Mouse (Mus musculus) embryonic fibroblast, embryonic 13.5 days (primary cell): ENCODE data around the gene Cd3eap. TPM values are rescaled to one million over a fixed set of nuclear protein-coding genes. Genes with fewer than 3 reads are reported as not detected.

Source experiments
- H3K27ac ChIP-seq: 2 replicates; pipeline ENCODE4 v1.5.1; 2012; ENCODE audit warnings: low read length, control low read depth, inconsistent platforms; ENCODE audit not compliant: insufficient read depth
- H3K4me1 ChIP-seq: 2 replicates; pipeline ENCODE4 v1.6.1; 2011; ENCODE audit warnings: low read length; ENCODE audit not compliant: control insufficient read depth, insufficient read depth
- H3K4me3 ChIP-seq: 2 replicates; pipeline ENCODE4 v1.5.1; 2011; ENCODE audit warnings: mild to moderate bottlenecking, control low read depth, low read length; ENCODE audit not compliant: insufficient read depth
- CTCF ChIP-seq: IDR thresholded peaks from 2 replicates; pipeline ENCODE4 v1.5.1; 2011; ENCODE audit warnings: mild to moderate bottlenecking, control low read depth, low read length, moderate library complexity, borderline replicate concordance; ENCODE audit not compliant: insufficient read depth
- POLR2A ChIP-seq: IDR thresholded peaks from 2 replicates; pipeline ENCODE4 v1.6.1; 2011; ENCODE audit warnings: low read depth, mild to moderate bottlenecking, control low read depth, low read length, moderate library complexity
- polyA plus RNA-seq: library from polyadenylated mRNA; stranded (reverse); fragments of >200 nt; gene quantifications from 2 replicates; pipeline ENCODE4 v1.2.4, GENCODE M21; 2011; ENCODE audit warnings: low read depth; ENCODE audit not compliant: missing spikeins, insufficient read length

Cd3eap gene
- polyA plus RNA-seq, 1 experiment, result 13.3 TPM

DNA sequence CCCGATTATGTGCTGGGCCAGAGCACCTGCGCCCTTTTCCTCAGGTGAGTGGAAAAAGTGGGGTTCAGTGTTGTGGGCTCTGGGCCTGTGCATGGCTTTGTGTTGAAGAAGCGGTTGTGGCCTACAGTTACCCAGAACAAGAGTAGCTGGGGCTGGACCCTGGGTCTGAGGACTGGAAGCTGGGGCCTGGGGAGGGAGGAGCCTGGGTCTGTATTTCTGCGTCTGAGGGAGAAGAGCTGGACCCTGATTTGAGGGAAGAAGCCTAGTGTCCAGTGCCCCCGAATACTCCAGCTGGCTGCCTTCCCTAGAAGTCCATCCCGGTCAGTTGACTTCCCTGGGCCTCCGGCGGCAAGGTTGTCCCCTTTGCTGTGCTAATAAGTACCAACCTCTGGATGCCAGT, 9.1 kb downstream of the Cd3eap start:
- no peak overlapping the region for H3K27ac ChIP-seq
- TF ChIP-seq CTCF (no peak), POLR2A (no peak)
- H3K4me1 ChIP-seq, result no peaks in the 10 kb centered on the region; the same call in 1 of the 2 replicates
- H3K4me3 ChIP-seq, result no peak overlapping the region

DNA sequence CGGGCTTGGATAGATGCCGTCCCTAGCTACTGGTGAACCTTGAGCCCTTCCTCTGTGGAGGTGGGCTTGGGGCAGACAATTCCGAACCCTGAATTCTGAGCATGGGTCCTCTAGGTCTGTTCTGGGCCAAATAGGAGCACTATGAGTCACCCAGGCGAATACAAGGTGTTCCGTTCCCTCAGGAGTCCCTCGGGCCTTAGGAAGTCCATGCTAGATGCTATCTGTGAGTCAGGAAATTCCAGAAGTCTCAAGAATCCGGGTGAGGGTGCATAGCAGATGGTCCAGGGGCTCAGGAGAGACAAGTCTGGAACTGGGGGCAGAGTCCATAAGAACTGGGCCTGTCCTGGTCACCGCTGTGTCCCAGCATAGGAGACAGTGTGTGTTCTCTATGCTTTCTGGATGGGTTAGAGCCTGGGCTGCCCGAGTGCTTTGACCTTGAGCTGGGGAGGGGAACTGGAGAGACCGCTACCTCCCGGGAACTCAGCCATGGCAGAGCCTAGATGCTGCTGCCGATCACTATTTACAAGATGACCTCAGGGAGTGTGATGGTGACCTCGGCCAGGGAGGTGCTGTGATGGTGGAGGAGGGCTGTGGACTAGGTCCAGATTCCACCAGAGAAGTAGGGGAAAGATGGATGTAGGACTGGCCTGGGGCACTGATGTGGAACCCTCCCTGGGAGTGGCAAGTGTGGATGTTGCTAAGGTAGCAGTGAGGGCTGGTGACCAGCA, 9.9 kb downstream of the Cd3eap start:
- TF ChIP-seq CTCF (no peak), POLR2A (no peak)
- H3K4me1 ChIP-seq, result no peaks in the 10 kb centered on the region; the same call in 1 of the 2 replicates
- H3K4me3 ChIP-seq, result no peak overlapping the region
- H3K27ac ChIP-seq, result no peak overlapping the region

DNA sequence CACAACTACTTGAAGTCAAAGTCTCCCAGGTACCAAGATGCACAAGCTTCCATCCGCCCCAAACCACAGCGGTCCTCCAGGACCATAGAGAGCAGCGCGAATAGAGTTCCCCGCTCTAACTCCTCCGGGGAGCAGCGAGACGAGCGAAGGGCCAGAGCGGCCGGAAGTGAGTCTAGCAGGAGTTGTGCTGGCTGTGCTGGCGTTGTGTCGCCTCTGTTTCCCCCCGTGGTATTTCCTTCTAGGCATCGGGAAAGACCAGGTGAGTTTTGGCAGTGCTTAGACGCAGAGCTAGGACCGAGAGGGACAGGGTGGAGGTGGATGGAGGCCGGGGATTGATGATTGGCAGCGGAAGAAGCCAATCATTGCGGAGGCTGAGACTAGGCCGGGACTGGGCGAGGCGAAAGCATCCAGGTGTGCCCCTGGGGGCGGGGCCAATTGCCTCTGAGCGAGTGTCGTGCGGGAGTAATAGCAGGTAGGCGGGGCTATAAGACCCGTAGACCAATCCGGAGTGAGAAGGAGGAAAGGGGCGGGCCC, 14.3 kb downstream of the Cd3eap start:
- H3K4me1 ChIP-seq, result no peaks in the 10 kb centered on the region; the same call in none of the 2 replicates
- H3K27ac ChIP-seq, result peak overlapping the region; percentile 79
- H3K4me3 ChIP-seq, result peak overlapping the region; percentile 61
- no peak; the same call in none of the 2 replicates for TF ChIP-seq POLR2A
- TF ChIP-seq CTCF, result no peak

DNA sequence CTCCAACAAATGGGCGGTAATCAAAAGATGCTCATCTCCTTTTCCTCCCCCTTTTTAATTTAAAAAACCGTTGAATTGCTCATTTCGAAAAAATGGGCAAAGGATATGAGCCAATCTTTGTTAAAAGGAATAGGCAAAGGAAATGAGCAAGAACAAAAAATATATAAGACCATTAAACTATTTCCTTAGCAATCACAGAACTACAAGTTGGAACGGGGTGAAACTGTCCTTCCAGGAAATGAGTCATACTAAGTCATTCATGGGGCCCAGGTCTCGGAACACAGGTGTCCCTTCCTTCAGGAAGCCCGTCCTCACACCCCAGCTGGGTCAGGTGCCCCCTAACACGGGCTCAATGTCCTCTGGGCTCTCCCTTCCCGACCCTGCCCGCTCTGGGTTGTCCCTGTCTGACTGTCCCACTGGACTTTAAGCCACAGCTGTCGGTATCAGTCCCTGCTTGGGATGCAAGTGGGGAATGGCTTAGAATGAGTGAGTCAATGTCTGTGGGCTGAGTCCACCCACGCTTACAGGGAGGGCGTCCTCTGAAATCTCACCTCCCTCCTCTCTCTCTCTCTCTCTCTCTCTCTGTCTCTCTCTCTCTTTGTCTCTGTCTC, 14.9 kb downstream of the Cd3eap start, which contains the start of gene Ercc1:
Ercc1 (plus strand) TSS at position 542 of the 611 bp plus-strand sequence.
- Histone ChIP-seq H3K27ac (peak within 1 kb of the TSS; percentile 79), H3K4me3 (peak within 1 kb of the TSS; percentile 61), H3K4me1 (no peaks in the 10 kb centered on the region; the same call in none of the 2 replicates)
- TF ChIP-seq POLR2A (peak; percentile 48; the same call in 1 of the 2 replicates), CTCF (no peak)

DNA sequence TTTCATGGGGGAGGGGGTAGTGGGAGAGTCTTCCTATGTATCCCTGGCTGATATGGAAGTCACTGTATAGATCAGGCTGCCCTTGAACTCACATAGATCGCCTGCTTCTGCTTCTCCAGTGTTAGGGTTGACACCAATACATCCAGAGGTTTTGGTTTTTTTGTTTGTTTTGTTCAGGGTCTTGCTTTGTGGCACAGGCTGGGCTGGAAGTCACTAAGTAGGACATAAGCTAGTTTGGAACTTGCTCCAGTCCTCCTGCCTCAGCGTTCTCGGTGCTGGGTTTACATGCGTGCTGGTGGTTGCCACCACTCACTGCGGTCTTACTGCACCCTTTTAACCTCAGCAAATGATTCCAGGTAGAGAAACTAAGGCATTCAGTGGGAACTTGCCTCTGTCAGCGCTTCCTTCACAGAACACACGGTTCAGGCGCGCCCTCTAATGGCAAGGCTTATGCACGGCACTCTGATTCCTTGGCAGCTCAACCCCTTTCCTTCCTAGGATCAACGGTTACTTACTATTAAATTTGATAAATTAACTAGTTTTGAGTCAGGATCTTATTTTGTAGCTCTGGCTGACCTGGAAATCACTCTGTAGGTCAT, 16.0 kb downstream of the Cd3eap start:
- Histone ChIP-seq H3K4me1 (peaks cover under 1% of the 10 kb centered on the region), H3K4me3 (no peak overlapping the region), H3K27ac (peak overlapping the region; percentile 79)
- TF ChIP-seq CTCF (peak; percentile 94), POLR2A (no peak)

DNA sequence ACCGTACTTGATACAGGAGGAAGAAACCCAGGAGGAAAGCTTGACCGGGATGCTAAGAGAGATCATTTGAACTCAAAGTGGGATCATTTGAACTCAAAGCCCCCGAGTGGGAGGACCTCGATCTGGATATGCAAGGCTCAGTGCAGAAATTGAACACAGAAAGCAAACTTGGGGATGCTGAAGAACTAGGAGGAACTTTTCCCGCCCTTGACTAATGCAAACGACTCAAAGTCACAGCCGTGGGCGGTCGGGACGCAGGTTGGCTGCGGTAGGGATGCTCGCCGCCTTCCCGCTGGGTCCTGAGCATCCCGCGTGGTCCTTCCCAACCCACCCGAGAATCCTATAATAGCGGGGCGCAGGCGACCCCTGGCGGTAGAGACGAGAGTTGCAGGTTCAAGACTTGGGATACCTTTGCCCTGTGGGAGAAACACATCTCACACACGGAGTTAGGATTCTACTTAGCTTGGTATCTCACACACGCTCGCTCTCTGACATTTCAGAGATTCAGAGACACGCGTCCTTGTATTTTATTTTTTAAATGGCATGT, 16.7 kb downstream of the Cd3eap start:
- H3K27ac ChIP-seq, result peak overlapping the region; percentile 80
- peaks cover 2% of the 10 kb centered on the region for H3K4me1 ChIP-seq
- TF ChIP-seq CTCF, result peak; percentile 74; the same call in 1 of the 2 replicates
- no peak for TF ChIP-seq POLR2A
- peak overlapping the region; percentile 28 for H3K4me3 ChIP-seq

DNA sequence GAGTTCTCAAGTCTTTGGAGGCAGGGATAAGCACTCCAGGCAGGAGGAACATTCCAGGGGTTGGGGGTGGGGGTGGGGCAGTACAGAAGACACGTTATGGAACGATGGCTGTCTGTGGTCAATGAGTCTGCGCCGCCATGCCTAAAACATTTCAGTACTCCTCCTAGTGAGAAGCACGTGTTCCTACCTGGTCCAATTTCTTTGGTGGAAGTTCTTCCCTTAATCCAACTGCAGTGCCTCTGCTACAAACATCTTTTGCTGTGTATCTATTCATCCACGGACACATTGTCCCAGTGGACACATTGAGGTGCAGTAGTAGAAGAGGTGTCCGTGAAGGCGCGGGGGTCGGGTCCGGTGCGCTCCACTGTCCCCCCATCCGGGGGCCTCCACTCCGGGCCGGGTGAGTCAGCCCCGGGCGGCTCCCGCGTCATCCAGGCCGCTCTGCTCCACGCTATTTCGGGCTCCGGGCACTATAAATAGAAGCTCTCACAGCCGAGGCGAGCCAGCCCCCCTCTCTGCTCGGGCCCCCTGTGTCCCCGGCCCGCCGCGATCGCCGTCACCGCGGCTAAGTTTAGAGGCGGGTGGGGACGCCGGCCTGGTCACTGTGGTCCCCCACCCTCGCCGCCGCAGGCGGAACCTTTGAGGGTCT, 17.4 kb downstream of the Cd3eap start:
- peak overlapping the region; percentile 80 for H3K27ac ChIP-seq
- H3K4me3 ChIP-seq, result peak overlapping the region; percentile 28
- TF ChIP-seq POLR2A, result peak; percentile 33; the same call in 1 of the 2 replicates
- no peak for TF ChIP-seq CTCF
- peaks cover 2% of the 10 kb centered on the region for H3K4me1 ChIP-seq

DNA sequence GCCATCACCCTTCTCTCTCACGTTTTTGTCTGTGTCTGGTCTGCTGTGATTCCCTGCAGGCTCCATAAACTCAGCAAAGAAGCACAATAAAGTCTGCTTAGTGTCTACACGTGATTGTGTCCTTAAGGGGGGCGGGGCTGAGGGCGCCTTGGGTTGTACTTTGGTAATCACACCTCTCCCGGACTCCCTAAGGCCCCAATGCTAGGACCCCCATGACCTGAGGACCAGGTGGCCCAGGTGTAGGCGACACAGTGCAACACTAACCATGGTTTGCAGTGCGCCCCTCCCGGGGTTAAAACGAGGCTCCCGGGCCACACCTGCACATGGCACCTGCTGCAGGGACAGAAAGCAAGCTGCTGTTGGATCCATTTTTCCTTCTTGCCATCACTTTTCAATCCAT, 18.0 kb downstream of the Cd3eap start:
- TF ChIP-seq CTCF (no peak), POLR2A (0 out of 2 replicates have a peak, but pooled peaks have one; percentile 6)
- Histone ChIP-seq H3K27ac (peak overlapping the region; percentile 14; the same call in 1 of the 2 replicates), H3K4me3 (no peak overlapping the region), H3K4me1 (peaks cover 2% of the 10 kb centered on the region)

DNA sequence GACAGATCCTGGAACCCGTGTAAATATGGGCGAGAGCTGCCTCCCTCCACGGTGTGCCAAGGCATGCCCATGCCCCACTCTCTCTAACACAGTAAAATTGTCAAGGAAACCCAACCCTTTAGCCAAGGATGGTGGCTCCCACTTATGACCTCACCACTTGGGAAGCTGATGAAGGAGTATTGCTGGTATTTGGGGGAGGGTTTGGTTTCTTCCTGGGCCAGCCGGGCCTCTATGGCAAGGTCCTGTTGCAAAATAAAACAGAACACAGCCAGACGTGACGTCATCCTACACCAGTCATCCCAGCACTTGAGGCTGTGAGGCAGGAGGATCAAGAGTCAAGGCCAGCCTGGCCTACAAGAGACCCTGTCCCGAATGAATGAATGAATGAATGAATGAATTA, 20.7 kb downstream of the Cd3eap start:
- TF ChIP-seq CTCF, result no peak
- no peak for TF ChIP-seq POLR2A

More for the DNA sequence above, 20.7 kb downstream of the Cd3eap start:
- Histone ChIP-seq H3K4me3 (no peak overlapping the region), H3K27ac (peak overlapping the region; percentile 63; the same call in 1 of the 2 replicates), H3K4me1 (peaks cover 2% of the 10 kb centered on the region; the same call in 1 of the 2 replicates)
